Mouse (Mus musculus) midbrain, postnatal 0 days (tissue): ENCODE data around the gene Fuca1. TPM values are rescaled to one million over a fixed set of nuclear protein-coding genes. Genes with fewer than 3 reads are reported as not detected.

Experiments used
- ATAC-seq: fragments of 200-750 bp; cut with Nextera tagmentation; 2 replicates; pipeline ENCODE4 v1.8.0; 2017; ENCODE audit warnings: moderate number of reproducible peaks, mild to moderate bottlenecking, moderate TSS enrichment, moderate library complexity; ENCODE audit not compliant: low FRiP score
- DNase-seq: peaks from one replicate; pipeline ENCODE4 v3.0.0-alpha.2; 2015; ENCODE audit warnings: low spot score
- H3K27ac ChIP-seq: fragments of 300-500 bp; sonication (generic); 2 replicates; pipeline ENCODE4 v1.5.1; 2014; ENCODE audit warnings: low read depth, mild to moderate bottlenecking, low read length, mixed read lengths
- H3K27me3 ChIP-seq: fragments of 300-500 bp; sonication (generic); 2 replicates; pipeline ENCODE4 v1.6.1; 2014; ENCODE audit warnings: low read length, control low read depth, mixed read lengths; ENCODE audit not compliant: insufficient read depth
- H3K36me3 ChIP-seq: fragments of 300-500 bp; sonication (generic); 2 replicates; pipeline ENCODE4 v1.6.1; 2014; ENCODE audit warnings: low read length, control low read depth, mixed read lengths; ENCODE audit not compliant: insufficient read depth
- H3K4me1 ChIP-seq: fragments of 300-500 bp; sonication (generic); 2 replicates; pipeline ENCODE4 v1.6.1; 2014; ENCODE audit warnings: mild to moderate bottlenecking, control low read depth, antibody characterized with exemption, low read length, mixed read lengths; ENCODE audit not compliant: insufficient read depth
- H3K4me2 ChIP-seq: fragments of 300-500 bp; sonication (generic); 2 replicates; pipeline ENCODE4 v1.6.1; 2014; ENCODE audit warnings: low read depth, mild to moderate bottlenecking, low read length, mixed read lengths; ENCODE audit not compliant: poor library complexity, severe bottlenecking
- H3K4me3 ChIP-seq: fragments of 300-500 bp; sonication (generic); 2 replicates; pipeline ENCODE4 v1.5.1; 2014; ENCODE audit warnings: low read depth, mild to moderate bottlenecking, low read length, moderate library complexity
- H3K9ac ChIP-seq: fragments of 300-500 bp; sonication (generic); replicated peaks from 2 replicates; pipeline ENCODE4 v1.6.1; 2014; ENCODE audit warnings: mild to moderate bottlenecking, low read length, moderate library complexity, mixed read lengths; ENCODE audit not compliant: poor library complexity, severe bottlenecking
- H3K9me3 ChIP-seq: fragments of 300-500 bp; sonication (generic); 2 replicates; pipeline ENCODE4 v1.6.1; 2016; ENCODE audit warnings: low read length, control low read depth
- CTCF ChIP-seq: IDR thresholded peaks from 2 replicates; pipeline ENCODE4 v1.5.1; 2016; ENCODE audit warnings: antibody characterized with exemption, mild to moderate bottlenecking
- WGBS: fragments of 180-500 bp; shearing (Covaris S2); extraction: QIAGEN DNeasy Blood & Tissue Kit; methylation state at CpG from one replicate; pipeline ENCODE4 v1.1.7; 2014; 5-methylcytosine and 5-hydroxymethylcytosine counted together
- polyA plus RNA-seq: library from polyadenylated mRNA; unstranded; fragments of >200 nt; fragmentation: Nextera tagmentation; extraction: Ambion mirVana; gene quantifications from 2 replicates; pipeline ENCODE4 v1.2.1, GENCODE M21; 2015
- total RNA-seq: library from RNA; depleted of rRNA; stranded (reverse); fragments of >200 nt; gene quantifications from 2 replicates; pipeline ENCODE4 v1.2.3, GENCODE M21; 2014

Gene Fuca1
- total and polyA plus RNA-seq, 2 experiments from 2014 or later = 37.8 to 92.7 TPM

DNA sequence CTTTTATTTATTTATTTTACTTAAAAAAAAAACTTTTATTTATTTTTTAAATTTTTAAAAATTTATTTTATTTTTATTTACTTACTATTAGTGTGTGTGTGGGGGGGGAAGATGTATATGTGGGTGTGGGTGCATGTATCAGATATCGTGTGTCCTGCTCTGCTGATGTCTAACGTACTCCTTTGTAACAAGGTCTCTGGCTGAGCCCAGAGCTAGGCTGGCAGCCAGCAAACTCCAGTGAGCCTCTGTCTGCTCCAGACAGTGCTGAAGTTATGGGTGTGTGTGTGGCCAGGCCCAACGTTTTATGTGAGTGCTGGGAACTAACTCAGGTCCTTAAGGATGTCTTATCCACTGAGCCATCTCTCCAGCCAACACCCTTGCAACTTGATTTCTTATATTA is 8.4 kb upstream of the Fuca1 start:
- Histone ChIP-seq H3K4me3 (no peak overlapping the region), H3K27me3 (no peaks in the 10 kb centered on the region), H3K4me1 (no peaks in the 10 kb centered on the region), H3K9ac (no peak overlapping the region), H3K27ac (no peak overlapping the region), H3K4me2 (no peak overlapping the region), H3K36me3 (no peaks in the 10 kb centered on the region), H3K9me3 (no peaks in the 10 kb centered on the region)
- no peak for TF ChIP-seq CTCF
- ATAC-seq (no peak), DNase-seq (no peak)
- WGBS = 54% methylated on average over 3 of the region's 3 CpGs

DNA sequence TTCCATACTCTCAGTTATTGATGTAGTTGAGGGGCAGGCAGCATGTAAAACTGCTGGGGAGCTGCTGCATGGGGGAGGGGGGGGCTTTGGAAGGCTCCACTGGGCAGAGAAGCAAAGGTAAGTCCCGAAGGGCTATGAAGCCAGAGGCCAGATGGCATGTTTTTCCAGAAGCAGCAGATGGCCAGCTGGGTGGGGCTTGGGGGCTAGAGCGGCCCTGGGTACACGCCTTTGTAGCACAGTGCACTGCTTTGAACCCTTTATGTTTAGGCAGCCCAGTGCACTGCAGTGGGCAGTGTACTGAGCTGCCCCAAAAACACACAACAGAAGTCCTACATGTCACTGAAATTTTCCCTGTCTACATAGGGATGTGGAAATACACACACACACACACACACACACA is 7.7 kb upstream of the Fuca1 start:
- WGBS = 36% methylated on average over 3 of the region's 3 CpGs
- no peak overlapping the region for H3K27ac ChIP-seq
- no peaks in the 10 kb centered on the region for H3K4me1 ChIP-seq

DNA sequence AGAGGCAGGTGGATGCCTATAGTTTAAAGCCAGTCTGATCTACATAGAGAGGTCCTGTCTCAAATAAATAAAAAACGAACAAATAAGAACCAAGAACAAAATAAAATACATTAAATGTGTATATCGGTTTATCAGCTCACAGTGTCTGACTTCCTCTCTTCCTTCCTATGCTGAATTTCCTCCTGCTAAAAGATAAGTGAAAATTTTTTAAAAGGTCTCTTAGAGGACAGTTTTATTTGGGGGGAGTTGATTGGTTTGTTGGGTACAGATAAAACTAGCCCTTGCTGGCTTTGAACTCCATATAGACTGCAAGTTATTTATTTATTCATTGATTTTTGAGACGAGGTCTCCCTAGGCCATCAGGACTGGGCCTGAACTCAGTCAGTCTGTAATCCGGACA is 7.1 kb upstream of the Fuca1 start:
- H3K4me1 ChIP-seq = no peaks in the 10 kb centered on the region
- H3K36me3 ChIP-seq = no peaks in the 10 kb centered on the region
- H3K9me3 ChIP-seq = no peaks in the 10 kb centered on the region
- DNase-seq = no peak
- no peak overlapping the region for H3K4me2 ChIP-seq
- WGBS = 72% methylated on average over 4 of the region's 4 CpGs
- H3K4me3 ChIP-seq = no peak overlapping the region
- H3K27ac ChIP-seq = no peak overlapping the region
- no peak overlapping the region for H3K9ac ChIP-seq
- no peak for ATAC-seq
- TF ChIP-seq CTCF = no peak
- H3K27me3 ChIP-seq = no peaks in the 10 kb centered on the region

More for the DNA sequence above, 7.7 kb upstream of the Fuca1 start:
- Histone ChIP-seq H3K9me3 (no peaks in the 10 kb centered on the region), H3K36me3 (no peaks in the 10 kb centered on the region), H3K27me3 (no peaks in the 10 kb centered on the region), H3K4me3 (no peak overlapping the region), H3K4me2 (no peak overlapping the region), H3K9ac (no peak overlapping the region)
- no peak for TF ChIP-seq CTCF
- DNase-seq = peak; percentile 78
- no peak for ATAC-seq

DNA sequence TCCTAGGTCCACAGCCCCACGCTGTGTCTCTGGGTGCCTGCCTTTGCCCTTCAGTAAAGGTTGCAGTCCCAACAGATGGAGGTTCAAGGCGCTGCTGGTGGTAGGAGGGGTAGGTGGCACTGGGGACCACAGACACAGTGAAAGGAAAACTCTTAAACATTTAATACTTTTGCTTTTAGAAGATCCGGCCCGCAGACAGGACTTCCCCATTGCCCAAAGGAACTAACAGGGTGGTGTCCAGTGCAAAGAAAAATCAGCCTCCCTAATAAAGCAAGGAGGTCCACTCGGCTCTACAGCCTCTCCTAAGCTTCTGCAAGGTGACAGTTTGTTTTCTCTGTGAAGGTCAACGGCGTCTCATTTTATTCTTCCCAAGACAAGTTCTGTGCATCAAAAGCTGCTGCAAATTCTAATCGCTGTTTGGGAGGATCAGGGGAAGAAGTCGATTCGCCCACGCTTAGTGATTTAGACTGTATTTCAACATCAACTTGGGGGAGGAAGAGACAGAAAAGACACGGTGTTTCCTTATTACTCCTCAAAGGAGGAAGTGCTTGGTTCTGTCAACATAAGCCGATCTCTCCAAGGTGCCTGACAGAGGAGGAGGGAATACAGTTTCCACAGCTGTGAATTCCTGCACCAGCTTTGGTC is 1.8 kb upstream of the Fuca1 start:
- ATAC-seq = no peak
- Histone ChIP-seq H3K27ac (no peak overlapping the region), H3K9me3 (no peaks in the 10 kb centered on the region), H3K4me1 (peaks cover 5% of the 10 kb centered on the region; the same call in 1 of the 2 replicates), H3K4me2 (no peak overlapping the region), H3K9ac (no peak overlapping the region), H3K27me3 (no peaks in the 10 kb centered on the region), H3K4me3 (no peak overlapping the region), H3K36me3 (0 out of 2 replicates have a peak, but pooled peaks cover 4% of the 10 kb centered on the region)
- WGBS = 87% methylated on average over 13 of the region's 13 CpGs
- no peak for DNase-seq
- no peak for TF ChIP-seq CTCF

DNA sequence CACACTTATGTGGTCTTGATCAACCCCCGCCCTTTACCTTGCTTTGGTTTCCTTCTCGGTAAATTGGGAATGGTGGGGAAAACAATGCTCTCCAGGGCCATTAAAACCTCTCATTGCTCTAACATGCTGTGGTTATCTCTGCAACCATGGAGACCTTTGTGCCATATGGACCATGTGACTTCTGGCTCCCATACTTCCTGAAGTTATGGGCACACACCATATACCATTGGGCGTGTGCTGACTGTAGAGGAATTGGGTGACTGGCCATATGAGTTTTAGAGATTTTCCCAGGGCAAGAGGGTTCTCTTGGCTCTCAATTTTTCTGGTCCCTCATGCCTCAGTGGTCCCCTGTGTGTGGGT is 1.3 kb upstream of the Fuca1 start:
- no peak overlapping the region for H3K4me3 ChIP-seq
- 93% methylated on average over 3 of the region's 3 CpGs for WGBS
- no peak overlapping the region for H3K27ac ChIP-seq
- peaks cover 5% of the 10 kb centered on the region; the same call in 1 of the 2 replicates for H3K4me1 ChIP-seq
- TF ChIP-seq CTCF = no peak
- 0 out of 2 replicates have a peak, but pooled peaks cover 4% of the 10 kb centered on the region for H3K36me3 ChIP-seq
- DNase-seq = no peak
- H3K9ac ChIP-seq = no peak overlapping the region
- no peak overlapping the region for H3K4me2 ChIP-seq
- ATAC-seq = no peak
- H3K27me3 ChIP-seq = no peaks in the 10 kb centered on the region
- no peaks in the 10 kb centered on the region for H3K9me3 ChIP-seq

DNA sequence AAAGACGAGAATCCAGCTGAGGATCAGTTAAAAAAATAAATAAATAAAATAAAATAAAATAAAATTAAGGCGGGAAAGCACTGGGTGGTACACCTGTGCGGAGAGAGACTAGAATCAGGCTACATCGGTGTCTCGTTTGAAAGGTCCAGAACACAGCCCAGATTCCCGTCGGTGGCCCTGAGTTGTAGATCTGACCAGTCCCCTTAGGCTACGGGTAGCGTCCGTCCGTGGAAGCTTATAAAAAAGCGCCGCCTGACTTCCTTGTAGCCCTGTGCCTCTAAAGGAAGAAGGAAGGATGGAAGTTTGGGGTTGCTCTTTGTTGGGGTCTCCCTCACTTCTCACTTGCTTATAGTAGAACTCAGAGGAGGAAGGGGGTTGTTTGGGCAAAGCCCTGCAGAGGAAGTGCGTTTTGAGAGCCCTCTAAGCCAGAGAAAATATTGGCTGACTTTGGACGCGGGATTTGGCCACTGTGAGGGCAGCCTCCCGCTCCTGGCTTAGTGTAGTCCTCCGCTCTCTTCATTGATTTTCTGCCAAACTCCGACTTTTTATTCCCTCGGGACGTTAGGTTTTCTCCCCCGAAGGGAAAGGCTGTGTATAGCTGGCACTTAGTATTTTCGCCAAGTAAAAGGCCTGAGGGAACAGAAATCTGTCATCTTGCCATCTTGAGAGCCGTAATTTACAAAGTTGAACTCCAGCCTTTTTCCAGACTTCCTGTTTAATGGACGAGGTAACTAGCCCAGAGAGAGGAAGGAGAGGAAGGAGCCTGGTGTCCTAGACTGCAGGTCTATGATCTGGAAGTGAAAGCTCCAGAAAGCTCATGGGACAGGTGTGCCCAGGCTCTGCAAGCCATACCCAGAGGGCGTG is 954 bp downstream of the Fuca1 start:
- peak overlapping the region; percentile 87 for H3K4me2 ChIP-seq
- no peak for TF ChIP-seq CTCF
- H3K36me3 ChIP-seq = peaks cover 9% of the 10 kb centered on the region; the same call in 1 of the 2 replicates
- H3K4me3 ChIP-seq = peak overlapping the region; percentile 57
- peak overlapping the region; percentile 75; the same call in 1 of the 2 replicates for H3K27ac ChIP-seq
- H3K27me3 ChIP-seq = no peaks in the 10 kb centered on the region
- H3K9me3 ChIP-seq = no peaks in the 10 kb centered on the region
- ATAC-seq (no peak), DNase-seq (peak; percentile 42)
- peaks cover 5% of the 10 kb centered on the region; the same call in 1 of the 2 replicates for H3K4me1 ChIP-seq
- peak overlapping the region; percentile 78 for H3K9ac ChIP-seq
- WGBS = 5% methylated on average over 26 of the region's 26 CpGs
